Comparison of ENCODE assay signal across 8 mouse cellular contexts in the genomic region with DNA sequence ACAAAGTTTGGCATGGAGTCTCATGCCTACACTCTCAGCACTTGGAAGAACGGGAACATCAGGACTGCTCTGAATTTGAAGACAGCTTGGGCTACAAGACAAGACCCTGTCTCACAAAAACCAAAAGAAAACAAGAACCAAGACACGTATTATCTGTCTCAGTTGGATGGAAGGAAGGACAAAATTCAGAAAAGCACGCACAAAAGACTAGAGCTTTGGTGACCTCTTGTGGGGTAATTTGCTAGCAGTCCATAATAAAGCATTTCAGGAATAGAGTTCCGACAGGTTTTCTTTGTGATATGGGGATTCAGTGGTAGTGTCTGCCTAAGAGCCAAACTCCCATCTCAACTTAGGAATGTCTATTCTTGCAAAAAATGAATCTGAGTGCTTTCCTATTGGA. TPM values are rescaled to one million over a fixed set of nuclear protein-coding genes. Genes with fewer than 3 reads are reported as not detected.
A peak's percentile ranks its signal among the peaks of the same experiment; 100 is the strongest.
DNase-seq lines count a peak whose midpoint lies in the region; ATAC-seq and TF ChIP-seq lines count a peak whose summit lies in the region.

No protein-coding gene starts in this region.

- no peak overlapping the region for H3K4me3 ChIP-seq in kidney, adult 2 months (ENCODE audit: insufficient read depth, low read depth, low read length)
- no peak overlapping the region for H3K4me3 ChIP-seq in kidney, embryonic 15.5 days (replicated peaks)
- H3K4me3 ChIP-seq in left cerebral cortex, adult 2 months, result no peak overlapping the region; the same call in 1 of the 2 replicates

- H3K9ac ChIP-seq in kidney, embryonic 15.5 days, result no peak overlapping the region

- DNase-seq in kidney, adult 2 months, result peak; percentile 46
- peak; percentile 24 for DNase-seq in A20 (ENCODE audit: low read depth, low spot score)
- peak; percentile 41 for DNase-seq in MN1 (ENCODE audit: low spot score)
- DNase-seq in left cerebral cortex, adult 2 months (ENCODE audit: extremely low spot score in 1 of 2, low spot score in 2 of 2), result peak; percentile 27 to 37
- no peak for DNase-seq in spleen, adult 12 weeks (ENCODE audit: low spot score)
- no peak for DNase-seq in urinary bladder, adult 2 months (ENCODE audit: low spot score)

- H3K27me3 ChIP-seq in kidney, adult 2 months (replicated peaks; ENCODE audit: control insufficient read depth, insufficient read depth, low read length), result no peaks in the 10 kb centered on the region
- no peaks in the 10 kb centered on the region; the same call in 1 of the 2 replicates for H3K27me3 ChIP-seq in kidney, embryonic 15.5 days

- intact Hi-C loops in left cerebral cortex, adult 2 months (cut with DNase I), result loop anchor here (2.0 to 5.0 kb wide), 4 partner anchors 201 to 565 kb away; a partner anchor contains a TSS

- no peak for ATAC-seq in kidney, embryonic 15.5 days (replicated peaks; ENCODE audit: low FRiP score)
- ATAC-seq in erythroid progenitor cell, adult 5-6 weeks (replicated peaks; ENCODE audit: low FRiP score, poor library complexity, severe bottlenecking), result no peak

- 0 out of 2 replicates have a peak, but pooled peaks have one; percentile 20 for TF ChIP-seq CTCF in kidney, adult 2 months (conservative IDR thresholded peaks at IDR 0.05; ENCODE audit: insufficient read depth, insufficient read length, low read depth, low read length)
- TF ChIP-seq CTCF in left cerebral cortex, adult 2 months (IDR thresholded peaks at IDR 0.05), result peak; percentile 79

- no peak for TF ChIP-seq POLR2A in kidney, adult 2 months (IDR thresholded peaks at IDR 0.05; ENCODE audit: low read depth, low read length)

- no peaks in the 10 kb centered on the region for H3K9me3 ChIP-seq in kidney, embryonic 15.5 days (replicated peaks)

- WGBS in kidney, adult 2 months, result 22% methylated on average over 4 of the region's 4 CpGs
- WGBS in kidney, embryonic 15.5 days, result 42% methylated on average over 4 of the region's 4 CpGs

- H3K27ac ChIP-seq in kidney, adult 2 months (ENCODE audit: insufficient read depth, low read depth, low read length), result no peak overlapping the region
- H3K27ac ChIP-seq in kidney, embryonic 15.5 days, result no peak overlapping the region
- H3K27ac ChIP-seq in left cerebral cortex, adult 2 months, result no peak overlapping the region

- no peak overlapping the region for H3K4me2 ChIP-seq in kidney, embryonic 15.5 days

- H3K4me1 ChIP-seq in kidney, adult 2 months (ENCODE audit: control insufficient read depth, insufficient read depth, low read length), result no peaks in the 10 kb centered on the region
- no peaks in the 10 kb centered on the region for H3K4me1 ChIP-seq in kidney, embryonic 15.5 days

- no peaks in the 10 kb centered on the region for H3K36me3 ChIP-seq in kidney, adult 2 months (ENCODE audit: control insufficient read depth, insufficient read depth, low read length)
- H3K36me3 ChIP-seq in kidney, embryonic 15.5 days, result no peaks in the 10 kb centered on the region

RNA-seq across cellular contexts. Expression of a gene that starts 24.5 kb away (rescaled TPM):
- polyA plus RNA-seq in kidney, adult 2 months (2012; rRNA removed), result 4.1 and 4.5 TPM in 2 replicates
- polyA plus RNA-seq in kidney, embryonic 15.5 days (2015; fragmentation: Nextera tagmentation; extraction: Ambion mirVana), result 8.5 and 10.6 TPM in 2 replicates
- total RNA-seq in left cerebral cortex, adult 2 months (2021), result 100 to 1,000 TPM; 181 to 211 TPM
- total RNA-seq in erythroid progenitor cell, adult 5-6 weeks (2015; ENCODE audit: low replicate concordance), result 29.9 and 50.7 TPM in 2 replicates
- total RNA-seq in erythroid progenitor cell, adult 5-6 weeks (2017; ENCODE audit: low replicate concordance), result 32.0 and 37.4 TPM in 2 replicates
- 6.7 and 7.8 TPM in 2 replicates for polyA plus RNA-seq in urinary bladder, adult 2 months (2012; rRNA removed)

Comparison
In these comparisons a context has a peak if more than half of its experiments do, and no peak if none do; other contexts are left out.
1. DNase-seq: peak in kidney, adult 2 months (single experiment), A20 (single experiment), MN1 (single experiment) and left cerebral cortex, adult 2 months (2 of 2); none in spleen, adult 12 weeks (single experiment) and urinary bladder, adult 2 months (single experiment).